Mouse (Mus musculus) kidney, adult 8-10 months (tissue): ENCODE results near the gene 9930104L06Rik.
"Not testable (repeated sequence)": the region's sequence is repeated elsewhere in the genome, so short reads cannot be mapped to it uniquely, and the experiment has no call there.

Experiments used
- DNase-seq, 2 experiments: peaks; one replicate each; pipeline ENCODE4 v3.0.0; 2022

Gene 9930104L06Rik

DNA sequence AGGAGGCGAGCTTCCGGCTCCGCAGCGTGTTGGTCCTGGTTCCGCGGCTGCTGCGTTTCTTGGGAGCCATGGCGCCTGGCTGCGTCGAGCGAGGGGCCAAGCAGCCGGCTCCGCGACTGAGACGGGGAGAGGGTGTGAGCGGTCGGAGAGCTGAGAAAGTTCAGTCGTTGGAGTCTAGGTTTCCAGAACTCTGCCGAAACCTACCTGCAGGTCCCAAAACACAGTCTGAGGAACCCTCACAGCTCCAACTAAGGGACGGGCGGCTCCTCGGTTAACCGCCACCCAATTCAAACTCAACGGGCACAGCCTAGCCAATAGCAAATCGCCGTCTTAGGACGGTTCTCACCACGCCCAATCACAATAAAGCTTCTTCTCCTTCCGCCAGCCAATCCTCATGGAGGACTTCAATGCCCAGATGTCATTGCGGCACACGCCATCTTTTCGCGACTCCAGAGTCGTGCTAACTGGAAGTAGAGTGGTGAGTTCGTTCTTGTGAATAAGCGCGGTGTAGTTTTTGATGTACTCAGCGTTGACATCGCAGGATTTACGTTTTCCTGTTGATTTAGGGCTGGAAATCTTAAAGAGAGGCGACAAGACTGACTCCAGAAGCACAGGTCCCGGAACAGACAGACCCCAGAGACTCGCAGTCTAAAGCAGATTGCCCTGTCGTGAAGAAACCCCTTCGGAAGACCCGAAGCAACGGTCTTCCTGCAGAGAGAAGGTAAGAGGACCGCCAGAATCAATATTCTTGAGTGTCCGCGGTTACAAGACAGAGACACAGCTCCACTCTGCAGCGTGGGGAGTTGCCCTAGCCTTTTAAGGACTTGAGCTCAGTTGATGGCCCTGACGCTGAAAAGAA is at the start of gene 9930104L06Rik:
TSS of gene 9930104L06Rik (plus strand) at position 436 of the 859 bp plus-strand sequence.
- DNase-seq, result peak; percentile 96

DNA sequence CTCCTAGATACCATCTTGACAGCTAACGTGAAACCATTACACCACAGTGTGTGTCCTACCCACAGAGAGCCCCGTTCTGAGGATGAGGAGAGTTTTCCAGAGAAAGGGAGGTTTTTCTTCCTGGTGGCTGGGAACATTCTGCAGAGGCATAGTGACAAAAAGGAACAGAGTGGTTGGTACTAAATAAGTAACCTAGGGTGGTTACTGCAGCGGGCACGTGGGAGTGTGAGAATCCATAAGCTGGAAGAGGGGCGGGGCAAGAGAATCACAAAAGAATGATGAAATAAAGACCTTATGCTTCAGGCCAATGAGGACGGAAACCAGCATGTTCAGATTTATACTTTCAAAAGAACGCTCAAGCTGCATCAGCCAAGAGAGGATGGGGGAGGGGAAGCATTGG is 48.1 kb upstream of the 9930104L06Rik start:
- no peak for DNase-seq

DNA sequence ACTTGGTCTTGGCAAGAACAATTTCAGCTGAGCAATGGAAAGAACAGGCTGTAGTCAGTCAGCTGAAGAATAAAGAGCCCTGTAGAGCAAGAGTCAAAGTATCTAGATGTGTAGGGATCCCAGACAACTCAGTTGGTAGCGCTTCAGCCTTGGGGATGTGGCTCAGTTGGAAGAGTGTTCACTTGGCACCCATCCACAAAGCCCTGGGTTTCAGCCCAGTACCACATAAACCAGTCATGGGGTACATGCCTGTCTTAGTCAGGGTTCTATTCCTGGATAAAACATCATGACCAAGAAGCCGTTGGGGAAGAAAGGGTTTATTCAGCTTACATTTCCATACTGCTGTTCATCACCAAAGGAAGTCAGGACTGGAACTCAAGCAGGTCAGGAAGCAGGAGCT is 46.9 kb upstream of the 9930104L06Rik start:
- DNase-seq, result no peak

DNA sequence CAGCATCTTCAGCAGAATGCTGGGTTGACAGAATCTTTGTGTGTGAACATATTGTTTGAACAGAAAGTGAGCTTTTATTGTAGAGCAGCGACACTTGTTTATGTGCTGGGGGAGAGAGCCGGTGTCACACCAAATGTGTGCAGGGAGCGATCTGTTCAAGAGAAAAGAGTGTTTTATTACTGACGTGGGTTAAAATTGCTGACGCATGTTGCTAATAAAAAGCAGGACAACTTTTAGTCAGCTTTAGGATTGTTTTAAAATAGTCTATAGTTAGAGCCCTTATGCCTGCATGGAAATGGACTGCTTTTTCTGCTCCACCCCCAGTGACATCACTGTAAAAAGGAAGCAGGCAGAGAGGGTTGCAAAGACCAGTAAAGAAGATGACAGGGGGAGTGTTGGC is 46.0 kb upstream of the 9930104L06Rik start:
- DNase-seq, result no peak

DNA sequence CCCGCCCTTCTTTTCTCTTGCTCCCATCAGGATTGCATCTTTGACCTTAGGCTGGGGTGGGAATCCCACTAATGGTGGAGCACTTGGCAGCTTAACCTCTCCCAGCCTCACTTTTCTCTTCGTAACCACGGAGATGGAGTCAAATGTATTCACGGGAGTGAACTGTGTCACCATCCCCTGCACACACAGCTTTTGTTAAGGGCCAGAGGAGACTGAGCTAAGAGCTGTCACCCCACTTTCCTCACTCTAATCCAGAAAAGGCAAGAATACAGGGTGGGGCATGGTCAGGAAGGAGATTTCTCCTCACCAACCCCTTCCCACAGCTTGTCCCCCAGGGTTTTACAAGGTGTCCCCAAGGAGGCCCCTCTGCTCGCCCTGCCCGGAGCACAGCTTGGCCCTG is 43.1 kb upstream of the 9930104L06Rik start:
- no peak for DNase-seq

DNA sequence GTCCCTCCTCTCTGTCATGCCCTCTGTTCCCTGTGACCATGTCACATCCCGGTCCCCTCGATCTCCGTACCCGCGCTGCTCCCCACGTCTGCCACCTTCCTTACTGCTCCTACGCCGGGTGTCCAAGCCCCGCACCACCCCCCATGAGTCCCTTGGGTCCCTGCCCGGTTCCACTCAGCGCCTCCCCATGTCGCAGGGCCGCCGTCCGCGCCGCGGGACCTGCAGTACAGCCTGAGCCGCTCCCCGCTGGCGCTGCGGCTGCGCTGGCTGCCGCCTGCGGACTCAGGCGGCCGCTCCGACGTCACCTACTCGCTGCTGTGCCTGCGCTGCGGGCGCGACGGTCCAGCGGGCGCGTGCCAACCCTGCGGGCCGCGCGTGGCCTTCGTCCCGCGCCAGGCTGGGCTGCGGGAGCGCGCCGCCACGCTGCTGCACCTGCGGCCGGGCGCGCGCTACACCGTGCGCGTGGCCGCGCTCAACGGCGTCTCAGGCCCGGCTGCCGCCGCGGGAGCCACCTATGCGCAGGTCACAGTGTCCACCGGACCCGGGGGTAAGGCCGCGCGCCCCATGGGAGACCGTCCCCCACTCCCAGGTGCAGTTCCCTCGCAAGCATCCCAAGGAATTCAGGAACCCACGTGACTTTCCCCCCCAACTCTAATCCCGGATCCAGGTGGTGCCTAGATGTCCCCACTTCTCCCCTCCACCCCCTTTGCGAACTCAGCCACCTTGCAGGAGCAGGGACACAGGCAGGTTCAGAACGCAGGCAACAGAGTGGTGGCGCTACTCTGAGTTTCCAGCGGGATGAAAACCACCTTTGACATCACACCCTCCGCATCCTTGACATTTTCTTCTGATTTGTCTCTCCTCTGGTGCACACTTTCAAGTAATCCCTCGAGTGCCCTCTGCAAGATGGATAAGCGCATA is 42.1 kb upstream of the 9930104L06Rik start:
- DNase-seq, result no peak

DNA sequence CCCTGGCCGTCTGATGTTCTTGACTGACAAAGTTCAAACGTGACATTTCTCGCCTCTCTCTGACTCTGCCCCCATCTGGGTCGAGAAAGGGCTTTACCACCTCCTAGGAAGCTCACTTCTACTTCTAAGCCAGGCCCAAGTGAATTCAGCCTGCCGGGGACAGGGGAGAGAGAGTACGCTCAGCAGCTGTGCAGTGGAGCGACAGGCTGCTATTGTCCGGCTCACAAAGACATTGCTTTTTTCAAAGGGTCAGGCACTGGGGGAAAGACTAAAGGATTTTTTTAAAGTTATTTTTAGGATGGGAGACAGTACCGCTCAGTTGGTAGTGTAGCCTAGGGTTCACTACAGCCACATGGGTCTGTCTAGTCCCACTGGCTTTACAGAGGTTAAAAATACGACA is 38.4 kb upstream of the 9930104L06Rik start:
- DNase-seq, result no peak

DNA sequence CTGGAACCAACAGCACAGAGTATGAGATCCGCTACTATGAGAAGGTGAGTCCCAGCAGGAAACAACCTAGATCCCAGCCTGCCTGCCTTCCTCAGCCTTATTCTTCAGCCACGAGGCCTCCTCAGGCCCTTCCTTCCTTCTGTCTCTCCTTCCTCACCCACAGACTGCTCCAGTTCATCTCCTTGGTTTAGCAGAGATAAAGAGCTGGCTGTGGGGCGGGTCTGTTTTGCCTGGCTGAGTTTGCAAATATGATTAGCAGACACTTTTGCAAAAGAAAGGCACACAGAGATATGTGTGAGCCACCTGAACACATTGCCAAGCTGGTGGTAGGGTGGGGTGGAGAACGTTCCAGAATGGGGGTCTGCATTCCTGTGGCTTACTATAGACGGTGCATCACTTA is 36.9 kb upstream of the 9930104L06Rik start:
- no peak for DNase-seq

DNA sequence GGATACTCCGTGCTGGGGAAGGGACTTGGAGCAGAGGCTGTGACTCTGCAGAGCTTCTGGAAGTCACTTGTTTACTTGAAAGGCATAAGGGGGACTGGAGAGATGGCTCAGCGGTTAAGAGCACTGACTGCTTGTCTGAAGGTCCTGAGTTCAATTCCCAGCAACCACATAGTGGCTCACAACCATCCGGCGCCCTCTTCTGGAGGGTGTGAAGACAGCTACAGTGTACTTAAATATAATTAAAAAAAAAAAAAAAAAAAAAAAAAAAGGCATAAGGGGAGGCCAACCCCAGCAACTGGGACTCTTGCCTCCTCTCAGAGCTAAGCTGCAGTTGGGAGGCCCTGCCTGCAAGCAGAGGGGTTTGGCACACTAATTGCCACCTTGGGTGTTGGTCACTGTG is 31.4 kb upstream of the 9930104L06Rik start:
- no peak for DNase-seq

DNA sequence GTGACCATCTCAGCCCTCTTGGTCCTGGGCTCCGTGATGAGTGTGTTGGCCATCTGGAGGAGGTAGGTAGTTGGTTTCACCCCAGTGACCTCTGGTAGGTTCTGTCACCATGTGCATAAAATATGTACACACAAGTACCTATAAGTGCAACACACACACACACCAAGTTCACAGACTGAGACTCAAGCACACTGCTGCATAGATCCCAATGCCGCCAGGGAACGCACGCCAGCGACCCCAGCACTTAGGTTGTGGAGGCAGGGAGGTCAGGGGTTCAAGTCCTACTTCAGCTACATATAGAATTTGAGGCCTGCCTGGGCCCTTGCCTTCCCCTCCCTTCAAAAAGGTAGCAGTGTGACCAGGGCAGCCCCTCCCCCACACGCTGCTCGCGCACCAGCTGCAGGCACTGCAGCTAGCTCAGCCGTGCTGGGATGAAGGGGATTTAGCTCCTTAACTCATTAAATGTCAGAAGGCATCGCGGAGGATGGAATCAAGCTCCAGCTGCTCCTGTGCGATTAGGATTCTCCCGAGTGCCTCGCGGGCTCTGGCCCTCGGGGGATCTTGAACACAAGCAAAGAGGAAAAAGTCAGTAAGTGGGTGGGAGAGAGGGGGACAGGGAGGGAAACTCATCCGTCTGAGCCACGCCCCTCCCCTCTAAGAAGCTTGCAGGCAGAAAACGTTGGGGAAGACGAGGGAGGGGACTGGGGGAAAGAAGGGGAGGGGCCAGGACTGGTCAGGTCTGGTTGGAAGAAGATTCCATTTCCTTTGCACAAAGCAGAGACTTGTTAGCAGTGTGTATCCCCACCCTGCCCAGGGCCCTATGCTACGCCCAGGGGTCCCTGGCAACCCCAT is 30.7 kb upstream of the 9930104L06Rik start:
- no peak for DNase-seq

DNA sequence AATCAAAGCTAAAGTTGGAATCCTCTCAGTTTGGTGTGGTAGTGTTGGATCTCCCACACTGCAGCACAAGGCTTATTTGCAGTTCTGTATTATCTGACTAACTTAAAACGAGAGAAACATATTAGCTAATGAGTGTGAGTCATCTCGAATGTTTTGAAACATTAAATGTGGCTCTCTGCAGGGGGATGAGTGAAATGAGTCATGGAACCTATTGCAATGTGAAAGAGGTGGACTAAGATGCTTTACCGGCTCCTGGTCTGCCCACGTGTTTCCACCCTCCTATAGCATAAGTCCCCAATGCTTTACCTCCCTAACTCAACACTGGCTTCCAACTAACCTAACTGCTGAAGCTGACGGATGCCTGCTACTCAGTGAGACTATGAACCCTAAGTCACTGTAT is 8.7 kb upstream of the 9930104L06Rik start:
- DNase-seq, result no peak

DNA sequence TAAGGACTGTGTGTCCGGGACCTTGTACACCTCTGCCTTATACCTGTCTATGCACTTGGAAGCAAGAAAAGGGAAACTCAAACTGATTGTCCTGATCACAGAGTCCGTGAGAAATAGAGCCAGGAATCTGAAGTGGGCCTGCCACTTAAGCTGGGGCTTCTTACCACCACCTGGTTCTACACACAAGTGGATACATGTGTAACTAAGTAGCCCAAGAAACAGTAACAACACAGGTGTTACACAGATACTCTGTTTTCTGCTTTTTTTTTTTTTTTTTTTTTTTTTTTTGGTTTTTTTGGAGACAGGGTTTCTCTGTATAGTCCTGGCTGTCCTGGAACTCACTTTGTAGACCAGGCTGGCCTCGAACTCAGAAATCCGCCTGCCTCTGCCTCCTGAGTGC is 2.4 kb downstream of the 9930104L06Rik start, which contains the start of gene Cdca8:
TSS of gene Cdca8 (minus strand) at position 101 of the 400 bp plus-strand sequence.
- not testable (repeated sequence) for DNase-seq

DNA sequence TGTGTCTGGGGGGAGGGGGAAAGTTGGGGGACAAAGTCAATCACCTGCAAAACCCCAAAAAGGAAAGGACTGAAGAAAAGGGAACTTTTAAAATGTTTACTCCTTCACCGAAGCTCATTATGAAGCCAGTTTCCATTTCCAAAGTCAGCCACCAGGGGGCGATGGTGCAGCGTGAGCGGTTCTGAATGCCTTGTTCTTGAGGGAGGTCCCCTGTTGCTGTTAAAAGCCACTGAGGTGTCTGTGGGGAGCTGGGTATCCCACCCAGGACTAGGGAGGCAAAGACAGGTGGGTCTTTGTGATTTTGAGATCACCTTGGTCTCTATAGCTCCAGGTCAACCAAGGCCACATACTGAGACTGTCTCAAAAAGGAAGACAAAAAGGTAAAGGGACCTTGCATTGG is 6.2 kb downstream of the 9930104L06Rik start:
- DNase-seq, result peak; percentile 26 to 77

DNA sequence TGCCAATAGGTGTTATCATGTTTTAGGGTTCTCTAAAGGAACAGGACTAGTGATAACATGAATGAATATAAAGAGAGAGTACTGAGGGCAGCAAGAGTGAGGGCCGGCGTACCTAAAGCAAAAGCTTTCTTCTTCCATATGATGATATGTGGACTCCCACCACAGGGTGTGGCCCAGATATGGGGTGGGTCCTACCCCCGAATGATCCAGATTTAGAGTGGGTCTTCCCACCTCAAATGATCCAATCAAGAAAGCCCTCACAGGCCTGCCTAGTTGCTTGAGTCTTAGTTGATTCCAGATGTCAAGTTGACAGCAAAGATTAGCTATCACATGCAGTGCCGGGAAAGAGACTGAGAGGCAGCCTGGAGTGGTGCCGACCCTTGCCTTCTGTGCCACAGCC is 6.9 kb downstream of the 9930104L06Rik start:
- no peak for DNase-seq

DNA sequence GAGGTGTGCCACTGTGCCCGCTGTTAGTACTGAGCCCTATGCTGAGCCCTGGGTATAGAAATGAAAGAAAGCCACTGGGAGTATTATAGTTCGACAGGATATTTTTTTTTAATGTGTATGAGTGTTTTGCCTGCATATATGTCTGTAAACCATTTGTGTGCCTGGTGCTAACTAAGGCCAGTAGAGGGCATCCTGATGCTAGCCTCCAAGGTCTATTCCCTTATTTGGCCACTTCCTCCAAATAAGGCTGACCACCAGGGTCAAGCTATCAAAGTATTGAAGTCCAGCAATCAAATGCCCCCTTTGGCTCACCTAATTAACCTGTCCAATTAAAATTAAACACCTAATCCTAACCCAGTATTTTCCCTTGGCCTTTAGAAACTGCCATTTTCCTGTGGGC is 8.1 kb downstream of the 9930104L06Rik start:
- DNase-seq, result no peak

DNA sequence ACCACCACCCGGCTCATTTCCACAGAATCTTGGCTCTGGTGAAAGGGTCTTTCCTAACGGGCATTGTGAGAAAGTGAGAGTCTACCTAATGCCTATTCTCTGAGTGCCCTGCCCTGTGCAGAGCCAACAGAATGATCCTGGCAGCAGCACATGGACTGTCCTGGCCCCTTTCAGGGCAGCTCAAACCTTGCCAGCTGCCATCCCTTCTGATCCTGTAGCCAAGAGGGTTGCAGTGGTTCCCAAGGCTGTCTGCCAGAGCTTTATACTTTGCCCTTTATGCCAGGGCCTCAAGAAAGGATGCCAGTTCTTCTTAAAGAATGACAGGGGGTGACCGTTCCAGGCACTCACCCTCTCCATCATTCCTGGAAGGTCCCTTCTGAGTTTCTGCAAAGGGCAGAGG is 12.6 kb downstream of the 9930104L06Rik start:
- DNase-seq, result no peak

DNA sequence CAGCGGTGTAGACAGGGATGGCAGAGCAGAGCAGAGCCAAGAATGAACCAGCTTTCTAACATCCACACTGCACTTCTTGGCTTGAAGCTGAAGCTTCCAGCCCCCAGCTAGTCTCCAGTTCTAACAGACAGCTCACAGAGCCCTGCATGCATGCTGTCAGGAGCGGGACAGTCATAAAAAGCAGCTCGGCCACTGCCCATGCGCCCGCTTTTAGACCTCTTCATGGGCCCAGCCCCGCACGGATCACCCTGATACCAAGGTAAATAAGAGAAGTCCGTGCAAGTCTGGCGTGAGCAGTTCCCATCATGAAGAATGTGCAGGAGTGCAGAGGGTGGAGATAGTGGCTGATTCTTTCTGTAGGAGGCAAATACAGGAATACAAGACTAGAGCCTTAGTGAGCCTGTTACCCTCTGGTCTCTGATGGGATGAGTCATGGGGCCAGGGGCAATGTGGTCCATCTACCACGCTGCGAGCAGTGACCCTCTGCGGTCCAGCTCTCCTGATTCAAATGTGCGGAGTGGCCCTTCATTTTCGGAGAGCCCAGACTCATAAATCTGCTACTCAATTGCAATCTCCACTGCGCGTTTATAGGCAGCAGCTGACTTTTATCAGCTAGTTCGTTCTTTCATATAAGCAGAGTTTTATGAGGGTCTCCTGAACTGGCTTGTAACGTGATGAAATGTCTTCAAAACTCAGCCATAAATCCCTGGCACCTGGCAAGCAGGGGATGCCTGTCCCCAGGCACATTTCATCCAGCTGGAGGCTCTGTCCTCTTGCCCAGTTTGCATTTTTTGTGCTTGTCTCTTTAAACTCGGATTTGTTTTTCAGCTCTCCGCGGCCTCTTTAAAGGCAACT is 13.6 kb downstream of the 9930104L06Rik start:
- DNase-seq, result peak in 1 of 2 experiments; percentile 16

DNA sequence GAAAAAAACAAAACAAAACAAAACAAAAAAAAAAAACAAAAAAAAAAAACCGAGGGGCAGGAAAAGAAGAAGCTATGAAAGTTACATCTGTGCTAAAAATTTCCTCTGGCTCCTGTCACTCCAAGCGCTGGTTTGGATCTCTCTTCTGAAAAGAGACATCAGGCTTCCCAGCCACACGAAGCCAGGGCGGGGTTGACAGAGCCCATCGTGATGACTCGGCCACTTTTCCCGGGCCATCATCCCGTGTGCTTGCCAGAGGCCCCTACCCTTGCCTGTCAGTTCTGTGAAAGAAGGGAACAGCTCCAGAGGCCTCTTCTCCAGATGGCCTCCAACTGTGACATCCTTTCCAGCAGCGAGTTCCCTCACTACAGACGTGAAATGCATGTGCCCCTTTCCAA is 14.2 kb downstream of the 9930104L06Rik start:
- DNase-seq, result no peak

DNA sequence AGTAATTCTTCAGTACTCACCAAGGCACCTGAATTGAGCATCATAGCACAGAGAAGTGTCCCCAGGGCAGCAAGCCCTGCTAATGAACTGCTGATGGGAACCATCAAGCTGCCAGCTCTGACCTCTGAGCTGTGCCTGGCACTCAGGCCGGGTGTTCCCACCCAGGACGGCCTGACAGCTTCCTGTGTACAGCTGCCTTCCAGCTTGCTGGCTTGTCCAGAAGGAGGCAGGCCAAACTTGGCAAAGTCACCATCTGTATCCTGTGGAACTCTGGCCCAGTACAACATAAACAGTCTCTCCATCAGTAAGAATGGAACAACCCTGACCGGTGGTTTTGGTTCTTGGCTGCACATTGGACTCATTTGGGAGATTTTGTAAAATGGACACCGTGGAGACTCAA is 16.7 kb downstream of the 9930104L06Rik start:
- no peak for DNase-seq

DNA sequence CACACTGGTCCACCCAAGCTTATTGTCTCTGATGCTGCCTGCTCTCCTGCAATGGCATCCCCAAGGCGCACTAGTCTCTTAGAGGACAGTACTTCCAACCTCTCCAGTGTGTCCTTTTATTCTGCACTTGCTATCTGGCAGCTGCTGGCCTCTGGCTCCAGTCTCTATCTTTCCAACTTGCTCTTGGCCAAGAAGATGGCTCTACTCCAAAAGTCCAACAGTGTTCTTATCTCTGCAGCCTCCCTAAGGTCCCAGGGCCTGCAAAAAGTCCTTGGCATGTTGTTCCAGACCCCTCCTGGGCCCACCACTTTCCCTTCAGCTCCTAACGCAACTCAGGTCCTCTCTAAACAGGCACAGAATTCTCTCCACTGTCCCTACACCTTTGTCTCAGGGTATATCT is 20.4 kb downstream of the 9930104L06Rik start:
- no peak for DNase-seq

DNA sequence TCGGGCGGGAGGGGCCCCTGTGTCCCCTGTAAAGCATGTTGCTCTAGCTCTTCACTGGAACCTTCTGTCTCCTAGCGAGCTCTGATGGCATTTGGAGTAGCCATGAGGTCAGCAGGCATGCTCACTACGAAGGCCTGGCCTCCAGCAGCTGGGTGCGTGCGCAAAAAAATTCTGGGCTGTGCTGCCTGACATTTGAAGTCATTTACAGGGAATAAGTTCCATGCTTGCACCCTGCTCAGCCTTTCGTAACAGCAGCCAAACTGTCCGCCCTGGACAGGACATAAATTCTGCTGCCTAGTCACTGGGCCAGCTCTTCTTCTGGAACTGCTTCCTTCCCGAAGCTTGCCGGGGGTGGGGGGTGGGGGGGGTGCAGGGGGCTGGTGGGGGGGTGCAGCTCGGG is 22.2 kb downstream of the 9930104L06Rik start:
- peak; percentile 26 to 35 for DNase-seq

DNA sequence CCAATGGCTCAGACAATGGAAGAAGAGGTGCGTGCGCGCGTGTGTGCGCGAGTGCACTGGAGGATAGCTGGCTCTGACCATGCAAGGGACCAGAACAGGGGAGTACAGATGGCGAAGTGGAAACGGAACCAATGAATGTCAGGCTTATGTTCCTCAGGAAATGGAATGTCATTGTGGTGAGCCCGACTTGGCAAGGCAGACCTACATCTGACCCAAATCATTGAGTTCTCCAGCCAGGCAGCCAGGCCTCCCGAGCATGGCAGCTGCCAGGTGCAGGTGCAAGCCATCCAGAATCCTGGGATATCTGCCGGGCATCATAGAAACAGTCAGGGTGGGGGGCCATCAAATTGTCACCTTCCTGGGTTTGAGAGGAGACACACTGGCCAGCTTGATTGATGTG is 24.1 kb downstream of the 9930104L06Rik start:
- no peak for DNase-seq
